Mouse (Mus musculus): ENCODE data around the gene Klc4.

Gene Klc4

DNA sequence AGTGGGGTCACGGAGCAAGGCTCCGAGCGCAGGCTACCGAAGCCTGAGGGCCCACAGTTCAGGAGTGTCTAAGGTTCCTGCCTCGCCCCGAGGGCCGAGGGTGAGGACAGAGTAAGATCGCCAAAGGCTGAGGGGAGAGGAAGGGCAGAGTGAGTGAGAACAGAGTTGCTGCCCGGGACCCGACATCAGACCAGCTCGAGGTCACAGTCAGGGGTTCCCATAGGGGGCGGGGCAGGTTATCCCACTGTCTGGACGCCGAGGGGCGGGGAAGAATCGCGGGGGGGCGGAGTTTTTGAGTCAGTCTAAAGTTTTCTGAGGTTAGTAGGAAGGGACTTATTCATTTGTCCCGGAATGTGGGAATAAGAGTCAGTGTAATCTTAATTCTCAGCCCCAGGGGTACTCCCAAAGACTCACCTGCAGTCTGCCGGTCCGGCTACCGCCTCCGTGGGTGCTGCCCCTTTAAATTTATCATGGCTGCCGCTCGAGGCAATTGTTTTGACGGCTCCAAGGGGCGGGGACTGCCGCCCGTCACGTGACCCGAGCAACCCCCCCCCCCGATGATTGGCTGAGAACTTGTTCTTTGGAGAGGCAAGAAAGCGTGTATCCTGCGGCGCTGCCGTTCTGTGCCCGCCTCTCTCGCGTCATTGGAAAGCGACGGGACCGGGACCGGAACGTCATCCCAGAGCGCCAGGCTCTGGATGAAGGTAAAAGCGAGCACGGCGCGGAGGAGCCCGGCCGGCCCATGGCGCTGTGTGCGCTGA is at the start of gene Klc4, which contains the start of gene Mrpl2:
Gene Klc4, minus strand, starts transcription at position 462 of the 761 bp plus-strand sequence.
Gene Mrpl2, plus strand, starts transcription at position 669 of the 761 bp plus-strand sequence.
- DNase-seq (ENCODE audit: low spot score in 2 of 2) = peak; percentile 99

DNA sequence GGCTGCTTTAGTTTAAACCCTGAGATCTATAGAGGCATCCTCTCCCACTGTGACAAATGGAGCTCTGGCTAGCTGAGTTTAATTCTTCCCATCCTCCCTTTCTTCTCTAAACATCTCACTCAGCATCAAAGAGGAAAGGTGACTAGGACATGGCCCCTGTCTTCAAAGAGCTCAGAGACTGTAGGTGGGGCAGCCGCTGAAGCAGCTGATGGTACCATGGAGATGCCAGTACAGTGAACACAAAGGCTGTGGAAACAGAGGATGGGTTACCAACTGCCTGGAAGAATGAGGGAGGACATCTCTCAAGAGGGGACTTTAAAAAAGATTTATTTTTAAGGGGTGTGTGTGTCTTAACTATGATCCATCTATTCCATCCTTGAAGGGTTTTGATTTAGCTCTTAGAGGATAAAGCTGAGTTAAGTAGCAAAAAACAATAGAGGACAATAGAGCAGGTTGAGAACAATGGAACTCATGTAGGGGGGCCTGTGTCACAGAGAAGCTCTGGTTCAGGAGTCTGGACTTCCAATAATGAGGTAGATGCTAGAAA is 48.8 kb upstream of the Klc4 start:
- no peak for DNase-seq (ENCODE audit: low spot score in 2 of 2)

DNA sequence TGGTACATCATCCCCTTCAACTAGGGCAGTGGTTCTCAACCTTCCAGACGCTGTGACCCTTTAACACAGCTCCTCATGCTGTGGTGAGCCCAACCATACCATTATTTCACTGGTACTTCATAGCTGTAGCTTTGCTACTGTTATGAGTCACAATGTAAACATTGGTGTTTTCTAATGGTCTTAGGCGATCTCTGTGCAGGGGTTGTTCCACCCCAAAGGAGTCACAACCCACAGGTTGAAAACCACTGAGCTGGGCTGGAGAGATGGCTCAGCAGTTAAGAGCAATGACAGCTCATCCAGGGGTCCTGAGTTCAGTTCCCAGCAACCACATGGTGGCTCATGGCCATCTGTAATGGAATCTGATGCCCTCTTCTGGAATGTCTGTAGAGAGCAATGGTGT is 45.6 kb upstream of the Klc4 start:
- DNase-seq (ENCODE audit: low spot score in 2 of 2) = no peak

DNA sequence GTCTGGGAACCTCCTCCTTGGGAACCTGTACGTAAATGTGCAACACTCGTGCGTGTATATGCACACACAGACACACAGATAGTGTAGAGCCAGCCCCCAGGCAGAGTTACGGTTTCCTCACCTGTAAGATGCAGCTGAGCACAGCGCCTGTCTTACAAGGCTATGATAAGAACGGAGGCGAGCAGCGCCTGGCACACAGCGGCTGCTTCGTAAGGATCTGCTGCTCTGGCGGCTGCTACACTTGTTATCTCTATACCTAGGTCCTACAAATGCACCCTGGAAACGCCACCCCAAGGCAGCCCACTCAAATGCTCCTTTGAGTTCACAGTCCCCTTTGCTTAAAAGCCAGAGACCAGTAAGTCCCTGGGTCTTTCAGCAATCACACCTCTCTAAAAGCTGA is 44.8 kb upstream of the Klc4 start:
- DNase-seq (ENCODE audit: low spot score in 2 of 2) = no peak

DNA sequence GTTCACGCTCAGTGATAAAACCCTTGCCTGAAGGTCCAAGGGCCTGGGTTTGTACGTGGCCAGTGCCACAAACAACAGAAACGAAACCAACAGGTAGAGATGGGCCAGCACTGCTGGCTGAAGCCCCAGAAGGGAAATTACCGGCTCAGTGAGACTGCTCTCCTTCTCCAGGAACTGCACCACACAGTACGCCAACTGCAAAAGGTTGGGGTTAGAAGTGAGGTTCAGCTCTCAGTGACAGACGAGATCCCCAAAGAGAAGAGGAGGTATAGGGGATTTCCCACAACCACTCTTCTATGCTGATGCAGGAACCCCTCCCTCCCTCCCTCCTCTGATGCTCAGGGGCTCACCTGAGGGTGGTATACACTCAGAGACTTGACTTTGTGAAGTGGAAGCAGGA is 40.1 kb upstream of the Klc4 start:
- DNase-seq (ENCODE audit: low spot score in 2 of 2) = no peak

DNA sequence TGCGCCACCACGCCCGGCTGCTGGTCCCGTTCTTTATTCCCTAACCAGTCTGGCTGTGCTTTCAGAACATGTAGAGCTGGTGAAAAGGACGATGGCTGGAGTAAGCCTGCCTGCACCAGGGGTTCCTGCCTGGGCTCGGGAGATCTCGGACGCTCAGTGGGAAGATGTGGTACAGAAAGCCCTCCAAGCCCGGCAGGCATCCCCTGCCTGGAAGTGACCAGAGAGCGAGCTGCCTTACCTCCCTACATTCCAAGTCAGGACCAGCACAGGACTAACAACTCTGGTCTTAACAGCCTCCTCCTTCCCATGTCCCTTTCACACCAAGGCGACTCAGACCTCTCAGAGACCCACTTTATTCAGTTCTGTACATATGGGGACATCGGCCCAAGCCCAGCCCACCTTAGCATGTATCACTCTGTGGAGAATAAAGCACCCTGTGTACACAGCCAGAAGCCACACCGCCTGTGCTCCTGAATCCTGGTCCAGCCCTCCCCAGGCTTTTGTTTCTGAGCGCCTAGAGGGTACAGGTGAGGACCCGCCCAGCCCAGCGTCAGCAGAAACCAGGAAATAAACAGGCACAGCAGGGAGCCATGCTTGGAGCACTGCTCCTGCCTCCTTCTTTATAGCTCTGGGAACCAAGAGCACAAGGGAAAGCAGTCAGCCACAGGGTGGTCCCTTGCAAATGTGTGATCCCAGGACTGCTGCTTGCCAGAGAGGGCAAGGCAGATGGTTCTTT is 37.0 kb upstream of the Klc4 start:
- DNase-seq (ENCODE audit: low spot score in 2 of 2) = peak in 1 of 2 experiments; percentile 32

DNA sequence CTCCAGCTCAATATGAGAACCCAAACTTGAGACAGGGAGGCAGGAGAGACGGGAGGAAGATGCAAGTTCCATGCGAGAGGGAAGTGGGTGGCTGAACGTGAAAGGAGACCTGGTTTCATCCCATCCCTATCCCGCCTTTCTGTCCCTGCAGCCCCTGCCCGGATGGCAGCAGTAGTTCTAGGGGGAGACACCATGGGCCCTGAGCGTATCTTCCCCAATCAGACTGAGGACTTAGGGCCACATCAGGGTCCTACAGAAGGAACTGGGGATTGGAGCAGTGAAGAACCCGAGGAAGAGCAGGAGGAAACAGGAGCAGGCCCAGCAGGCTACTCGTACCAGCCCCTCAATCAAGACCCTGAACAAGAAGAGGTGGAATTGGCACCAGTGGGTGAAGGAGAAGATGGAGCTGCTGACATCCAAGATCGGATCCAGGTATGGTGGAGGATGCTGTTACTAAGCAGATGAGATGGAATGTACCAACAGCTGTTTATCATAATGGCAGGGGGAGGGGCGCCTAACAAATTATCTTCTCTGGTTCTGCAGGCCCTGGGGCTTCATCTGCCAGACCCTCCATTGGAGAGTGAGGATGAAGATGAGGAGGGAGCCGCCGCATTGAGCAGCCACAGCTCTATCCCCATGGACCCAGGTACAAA is 35.8 kb upstream of the Klc4 start:
- DNase-seq (ENCODE audit: low spot score in 2 of 2) = peak in 1 of 2 experiments; percentile 36

DNA sequence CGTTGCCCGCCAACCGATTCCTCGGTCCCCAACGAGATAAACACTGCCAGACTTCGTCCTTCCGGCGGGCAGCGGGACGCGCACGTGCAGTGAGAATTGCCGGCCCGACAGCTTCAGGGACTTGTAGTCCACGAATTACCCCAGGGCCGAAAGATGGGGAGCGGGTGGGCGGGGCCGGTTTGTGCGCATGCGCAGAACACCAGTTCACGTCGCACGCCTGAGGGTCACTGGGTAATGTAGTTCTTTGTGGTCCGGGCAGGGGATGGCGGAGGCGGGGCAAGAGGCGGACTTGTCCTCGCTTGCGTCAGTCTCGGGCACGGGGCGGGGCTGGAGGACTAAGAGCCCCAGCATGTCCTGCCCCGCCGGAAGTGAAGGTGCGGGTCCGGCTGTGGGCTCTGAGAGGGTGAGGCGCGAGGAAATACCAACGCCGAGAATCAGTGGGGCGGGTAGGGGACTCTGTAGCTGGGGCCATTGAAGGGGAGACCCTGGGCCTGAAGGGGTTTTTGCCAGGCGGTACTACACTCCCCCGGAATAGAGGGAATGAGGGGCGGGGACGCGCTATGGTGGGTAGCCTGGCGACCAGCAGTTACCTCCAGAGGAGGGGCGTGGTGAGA is 35.0 kb upstream of the Klc4 start, which contains the start of gene Klhdc3:
Gene Klhdc3, minus strand, starts transcription at position 155 of the 614 bp plus-strand sequence.
- peak; percentile 98 to 99 for DNase-seq (ENCODE audit: low spot score in 2 of 2)

DNA sequence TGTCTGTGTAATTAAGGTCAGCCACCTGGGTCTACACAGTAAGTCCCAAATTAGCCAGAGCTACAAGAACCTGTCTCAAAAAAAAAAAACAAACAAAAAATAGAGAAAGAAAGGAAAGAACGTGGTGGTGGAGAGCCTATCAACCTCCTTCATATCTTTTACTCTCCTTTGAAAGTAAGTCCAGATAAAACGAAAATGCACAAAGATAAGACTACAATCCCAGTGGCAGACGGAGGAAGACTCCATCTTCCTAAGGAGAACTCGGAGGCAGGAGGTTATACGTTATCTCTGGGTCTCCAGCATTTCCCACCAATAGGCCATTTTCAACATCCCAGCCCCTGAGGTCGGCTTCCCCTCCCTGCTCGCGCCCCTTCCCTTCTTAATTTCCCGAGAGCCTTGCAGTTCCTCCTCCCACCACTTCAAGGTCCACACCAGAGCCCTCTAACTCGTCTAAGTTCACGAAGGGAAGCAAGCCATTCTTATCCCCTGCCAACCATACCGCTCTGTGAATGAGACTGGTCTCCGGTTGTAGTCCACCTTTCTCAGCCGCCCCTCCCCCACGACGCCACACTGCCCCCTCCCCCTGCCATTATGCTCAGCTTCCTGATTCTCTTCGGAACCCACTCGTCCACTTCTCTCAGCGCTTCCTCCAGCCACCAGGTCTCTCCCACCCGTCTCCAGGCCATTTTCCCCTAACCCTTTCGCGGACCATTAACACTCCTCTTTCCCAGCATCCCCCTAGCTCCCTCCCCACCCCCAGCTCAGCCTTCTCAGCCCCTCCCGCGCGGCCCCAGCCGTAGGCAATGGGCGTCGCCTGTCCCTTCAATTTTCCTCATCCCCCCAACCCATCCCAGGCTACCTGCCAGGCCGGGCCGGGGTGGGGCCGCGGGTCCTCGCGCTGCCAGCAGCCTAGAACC is 34.3 kb upstream of the Klc4 start:
- DNase-seq (ENCODE audit: low spot score in 2 of 2) = peak in 1 of 2 experiments; percentile 71

DNA sequence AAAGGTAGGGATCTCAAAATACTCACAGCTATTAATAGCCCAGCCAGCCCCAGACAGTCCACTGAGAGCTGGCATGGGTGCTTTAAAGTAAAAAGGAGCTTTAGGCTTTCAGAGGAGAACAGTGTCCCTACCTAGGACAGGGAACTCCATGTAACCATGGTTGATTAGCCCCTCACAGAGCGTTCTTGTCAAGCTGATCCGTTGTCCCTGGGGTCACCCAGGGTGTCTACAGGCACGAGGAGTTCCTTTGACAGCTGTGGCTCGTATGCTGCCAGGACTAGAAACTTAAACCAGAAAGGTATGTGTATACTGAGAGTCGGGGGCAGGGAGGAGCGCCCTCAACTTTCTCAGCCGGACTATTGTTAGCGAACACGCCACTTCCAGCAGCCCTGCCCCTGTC is 33.1 kb upstream of the Klc4 start:
- DNase-seq (ENCODE audit: low spot score in 2 of 2) = no peak

DNA sequence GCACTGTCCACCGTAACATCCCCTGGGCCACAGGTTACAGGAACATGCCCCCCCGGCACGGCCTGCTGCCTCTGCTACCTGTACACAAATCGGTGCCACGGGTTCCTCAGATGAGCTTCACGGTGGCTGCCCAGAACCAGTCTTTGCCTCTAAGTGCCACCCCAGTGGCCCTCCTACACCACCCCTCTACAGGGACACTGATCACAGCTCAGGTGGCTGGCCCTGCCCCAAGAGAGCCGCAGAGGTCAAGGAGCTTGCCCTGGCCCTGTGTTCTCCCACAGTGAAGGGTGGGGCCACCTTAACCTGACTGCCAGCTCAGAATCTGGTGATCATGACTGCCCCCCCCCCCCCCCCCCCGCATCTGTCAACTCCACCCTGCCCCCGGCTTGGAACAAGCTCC is 32.6 kb upstream of the Klc4 start, which contains the start of gene Mea1:
Gene Mea1, plus strand, starts transcription at position 378 of the 400 bp plus-strand sequence.
- no peak for DNase-seq (ENCODE audit: low spot score in 2 of 2)

DNA sequence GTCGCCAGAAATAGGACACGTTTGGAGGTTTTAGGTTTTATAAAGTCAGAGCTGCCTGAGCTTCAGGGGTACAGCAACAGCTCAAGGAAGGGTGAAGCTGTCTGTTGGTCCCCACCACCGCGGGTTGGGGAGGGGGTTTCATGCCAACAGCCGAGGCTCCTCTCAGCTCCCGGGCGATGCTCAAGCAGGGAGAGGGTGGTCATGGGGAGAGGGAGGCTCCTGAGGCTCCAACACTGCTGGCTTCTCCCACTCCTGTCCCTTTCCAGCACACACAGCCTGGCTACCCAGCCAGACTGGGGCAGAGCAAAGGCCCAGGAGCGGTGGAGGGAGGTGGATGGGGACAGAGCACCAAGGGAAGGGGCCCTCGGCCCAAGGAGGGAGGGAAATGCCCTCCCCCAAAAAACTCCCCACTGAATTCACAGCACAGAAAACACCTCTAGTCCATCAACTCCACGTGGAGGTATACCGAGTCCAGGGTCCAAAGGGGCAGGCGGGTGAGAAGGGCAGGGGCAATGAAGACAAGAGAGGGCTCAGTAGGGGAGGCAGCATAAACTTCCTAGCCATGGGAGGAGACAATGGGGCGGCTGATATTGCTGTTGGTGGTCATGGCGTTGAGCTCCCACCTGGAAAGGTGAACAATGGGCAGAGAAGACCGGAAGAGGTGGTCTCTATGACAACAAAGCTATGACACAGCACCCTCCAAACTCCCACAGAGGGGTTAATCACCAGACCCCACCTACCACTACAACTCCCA is 28.9 kb upstream of the Klc4 start:
- DNase-seq (ENCODE audit: low spot score in 2 of 2) = no peak

DNA sequence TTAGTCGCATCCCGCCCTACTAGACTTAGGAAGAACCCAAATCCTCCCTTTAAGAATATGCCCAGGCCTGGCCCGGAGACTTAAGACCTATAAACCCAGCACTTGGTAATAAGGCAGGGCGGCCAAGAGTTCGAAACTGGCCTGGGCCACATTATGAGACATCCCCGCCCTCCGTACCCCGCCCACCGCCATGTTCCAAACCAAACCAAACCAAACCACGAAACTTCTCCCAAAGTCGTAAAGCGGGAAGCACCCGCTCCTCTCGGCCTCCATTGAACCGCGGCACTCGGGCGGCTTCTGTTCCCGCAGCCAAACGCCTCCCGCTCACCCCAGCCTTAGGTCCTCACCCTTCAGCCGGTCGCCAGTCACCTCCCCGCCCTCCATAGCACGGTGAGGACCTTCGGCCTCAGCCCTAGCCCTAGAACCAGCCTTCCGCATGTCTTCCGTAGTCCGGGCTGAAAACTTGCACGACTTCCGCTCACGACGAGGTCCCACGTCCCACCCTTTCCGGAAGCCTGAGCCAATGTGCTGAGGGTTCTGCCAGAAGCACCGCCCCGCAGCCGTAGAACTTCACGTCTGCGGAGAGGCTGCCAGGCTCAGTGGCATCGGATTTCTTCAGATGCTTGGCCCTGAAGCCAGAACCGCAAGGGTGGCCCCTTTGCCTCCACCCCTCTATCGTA is 28.2 kb upstream of the Klc4 start, which contains the start of gene Rrp36:
Gene Rrp36, minus strand, starts transcription at position 503 of the 680 bp plus-strand sequence.
- peak; percentile 94 to 95 for DNase-seq (ENCODE audit: low spot score in 2 of 2)

DNA sequence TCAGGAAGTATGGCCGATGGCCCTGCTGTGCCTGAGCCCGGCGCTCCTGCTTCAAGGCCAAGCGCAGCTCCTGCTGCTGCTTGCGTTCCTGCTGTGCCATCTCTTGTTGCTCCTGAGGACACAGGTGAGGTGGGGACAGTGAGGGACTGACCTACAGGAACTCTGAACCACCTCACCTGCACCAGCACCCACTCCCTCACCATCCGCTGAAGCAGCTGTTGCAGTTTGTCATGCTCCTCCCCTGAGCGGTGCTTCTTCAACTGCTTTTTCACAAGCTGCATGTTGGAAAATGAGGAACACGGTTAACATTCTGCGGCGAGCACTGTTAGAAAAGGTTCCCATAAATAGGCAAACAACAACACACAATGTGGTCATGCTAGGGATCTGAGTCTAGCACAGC is 24.1 kb upstream of the Klc4 start:
- DNase-seq (ENCODE audit: low spot score in 2 of 2) = no peak

DNA sequence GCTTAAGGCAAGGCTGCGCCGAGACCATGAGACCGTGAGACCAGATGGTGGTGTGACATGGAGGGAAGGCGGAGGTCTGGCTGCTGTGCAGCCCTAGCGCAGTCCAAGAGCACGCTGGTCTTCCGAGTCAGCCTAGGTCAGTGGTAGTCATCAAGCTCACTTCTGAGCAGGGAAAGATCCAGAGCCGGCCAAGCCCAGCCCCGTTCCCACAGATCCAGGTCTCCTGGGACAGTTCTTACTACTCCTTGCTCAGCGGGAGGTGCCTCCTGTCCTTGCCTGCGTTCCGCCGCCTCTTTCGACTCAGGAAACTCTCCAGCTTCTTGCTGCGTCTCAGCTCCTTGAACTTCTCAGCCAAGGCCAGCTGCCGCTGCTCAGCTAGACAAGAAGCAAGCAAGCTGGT is 21.9 kb upstream of the Klc4 start:
- no peak for DNase-seq (ENCODE audit: low spot score in 2 of 2)

DNA sequence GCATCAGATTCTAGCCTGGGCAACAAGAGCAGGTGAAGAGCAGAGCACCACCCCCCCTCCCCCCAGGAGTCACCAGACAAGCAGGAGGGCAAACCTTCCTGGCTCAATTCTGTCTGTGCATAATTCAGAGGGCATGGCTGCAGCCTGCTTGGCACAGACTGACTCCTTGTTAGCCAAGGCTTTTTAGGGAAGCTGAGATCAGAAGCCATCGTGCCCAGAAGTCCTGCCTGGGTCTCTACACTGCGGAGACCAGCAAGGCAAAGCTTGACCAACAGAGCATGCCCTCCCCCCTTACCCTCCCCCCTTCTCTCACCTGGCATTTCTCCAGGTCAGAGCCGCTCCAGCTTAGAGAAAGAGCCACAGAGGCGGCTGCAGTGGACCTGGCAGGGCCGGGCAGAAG is 16.9 kb upstream of the Klc4 start:
- no peak for DNase-seq (ENCODE audit: low spot score in 2 of 2)

DNA sequence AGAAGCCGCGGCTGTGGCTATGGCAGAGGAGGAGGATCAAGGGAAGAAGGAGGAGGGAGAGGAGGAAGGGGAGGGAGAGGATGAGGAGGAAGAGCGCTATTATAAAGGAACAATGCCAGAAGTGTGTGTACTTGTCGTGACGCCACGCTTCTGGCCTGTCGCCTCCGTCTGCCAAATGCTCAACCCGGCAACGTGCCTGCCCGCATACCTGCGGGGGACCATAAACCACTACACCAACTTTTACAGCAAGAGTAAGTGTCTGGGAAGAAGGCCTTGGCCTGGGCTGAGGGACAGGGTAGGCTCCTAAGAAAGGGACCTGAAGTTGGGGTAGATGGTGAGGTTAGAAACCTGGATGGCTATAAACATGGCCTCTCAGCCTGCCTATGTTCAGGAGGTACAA is 16.2 kb upstream of the Klc4 start:
- DNase-seq (ENCODE audit: low spot score in 2 of 2) = no peak

DNA sequence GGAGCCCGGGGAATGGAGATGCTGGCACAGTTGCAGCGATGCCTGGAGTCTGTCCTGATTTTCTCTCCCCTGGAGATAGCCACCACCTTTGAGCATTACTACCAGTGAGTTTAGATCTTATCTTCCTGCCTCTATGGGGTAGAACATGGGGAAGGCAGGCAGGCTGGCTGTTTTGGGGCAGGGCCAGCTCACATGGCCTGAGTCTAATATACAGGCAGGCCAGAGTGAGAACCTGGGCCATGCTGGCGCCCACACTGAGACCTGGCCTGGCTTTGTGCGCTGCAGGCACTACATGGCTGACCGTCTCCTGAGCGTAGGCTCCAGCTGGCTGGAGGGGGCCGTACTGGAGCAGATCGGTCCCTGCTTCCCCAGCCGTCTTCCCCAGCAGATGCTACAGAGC is 15.5 kb upstream of the Klc4 start:
- DNase-seq (ENCODE audit: low spot score in 2 of 2) = no peak

DNA sequence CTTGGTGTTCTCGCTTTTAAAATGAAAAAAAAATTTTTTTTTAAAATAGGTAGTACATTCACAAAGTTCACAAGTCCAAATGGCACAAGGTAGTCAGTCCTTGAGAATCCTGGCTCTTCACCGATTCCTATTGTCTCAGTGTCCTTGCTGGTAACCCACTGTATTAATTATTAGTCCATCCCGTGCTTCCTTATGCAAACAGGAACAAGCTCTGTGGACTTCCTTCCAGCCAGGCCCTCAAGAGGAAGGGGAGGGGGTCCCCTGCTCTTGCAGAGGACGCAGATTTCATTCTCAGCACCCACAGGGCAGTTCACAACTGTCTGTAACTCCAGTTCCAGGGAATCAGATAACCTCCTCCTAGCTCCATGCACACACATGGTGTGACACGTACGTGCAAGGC is 10.2 kb upstream of the Klc4 start:
- no peak for DNase-seq (ENCODE audit: low spot score in 2 of 2)
